Mouse (Mus musculus) myocyte (in vitro differentiated cells): ENCODE results near the gene Abhd17c.

Experiments
- CEBPB ChIP-seq: IDR thresholded peaks from 2 replicates; pipeline ENCODE4 v1.6.1; 2011; ENCODE audit warnings: mild to moderate bottlenecking, moderate library complexity; ENCODE audit not compliant: poor library complexity, insufficient read depth, severe bottlenecking
- E2F4 ChIP-seq: IDR thresholded peaks from one replicate; pipeline ENCODE4 v1.6.1; 2011; ENCODE audit warnings: mild to moderate bottlenecking, control low read depth, moderate library complexity; ENCODE audit not compliant: insufficient read depth
- MYOG ChIP-seq, 3 experiments: IDR thresholded peaks; one replicate each; pipeline ENCODE4 v1.6.1; 2011; ENCODE audit warnings: control low read depth in 2 of 3, low read depth in 2 of 3, mild to moderate bottlenecking in 2 of 3; ENCODE audit not compliant: insufficient read length in 2 of 3, control insufficient read depth in 1 of 3, insufficient read depth in 1 of 3
- POLR2A ChIP-seq: IDR thresholded peaks from one replicate; pipeline ENCODE4 v1.6.1; 2011; ENCODE audit warnings: low read depth, mild to moderate bottlenecking, control low read depth, moderate library complexity; ENCODE audit not compliant: insufficient read length

GRCm38 (mm10) chr7:84142196-84142595 lies 9.5 kb downstream of the Abhd17c start:
- no peak for TF ChIP-seq MYOG (IDR thresholded peaks at IDR 0.05; ENCODE audit: control insufficient read depth in 1 of 3, insufficient read depth in 1 of 3, insufficient read length in 2 of 3, low read depth in 2 of 3)
- TF ChIP-seq CEBPB = no peak
- TF ChIP-seq POLR2A = no peak
- no peak for TF ChIP-seq E2F4
